Mouse (Mus musculus) midbrain, embryonic 16.5 days (tissue): ENCODE results near the gene Kcnd3. TPM values are rescaled to one million over a fixed set of nuclear protein-coding genes. Genes with fewer than 3 reads are reported as not detected.
A peak's percentile ranks its signal among the peaks of the same experiment; 100 is the strongest.
"Not testable (repeated sequence)": the region's sequence is repeated elsewhere in the genome, so short reads cannot be mapped to it uniquely, and the experiment has no call there.

Source experiments
- ATAC-seq: fragments of 200-750 bp; cut with Nextera tagmentation; 2 replicates; pipeline ENCODE4 v1.8.0; 2017; ENCODE audit warnings: moderate TSS enrichment
- H3K27ac ChIP-seq: fragments of 300-500 bp; sonication (generic); 2 replicates; pipeline ENCODE4 v1.5.1; 2014; ENCODE audit warnings: mild to moderate bottlenecking, low read length, mixed read lengths
- H3K27me3 ChIP-seq: fragments of 300-500 bp; sonication (generic); 2 replicates; pipeline ENCODE4 v1.6.1; 2014; ENCODE audit warnings: low read depth, low read length, mixed read lengths; ENCODE audit not compliant: control insufficient read depth, insufficient read depth
- H3K36me3 ChIP-seq: fragments of 300-500 bp; sonication (generic); 2 replicates; pipeline ENCODE4 v1.6.1; 2014; ENCODE audit warnings: mild to moderate bottlenecking, low read length, moderate library complexity, mixed read lengths; ENCODE audit not compliant: control insufficient read depth, insufficient read depth
- H3K4me1 ChIP-seq: fragments of 300-500 bp; sonication (generic); 2 replicates; pipeline ENCODE4 v1.6.1; 2014; ENCODE audit warnings: mild to moderate bottlenecking, low read length, mixed read lengths; ENCODE audit not compliant: control insufficient read depth, insufficient read depth
- H3K4me2 ChIP-seq: fragments of 300-500 bp; sonication (generic); 2 replicates; pipeline ENCODE4 v1.6.1; 2014; ENCODE audit warnings: mild to moderate bottlenecking, low read length, mixed read lengths
- H3K4me3 ChIP-seq: fragments of 300-500 bp; sonication (generic); 2 replicates; pipeline ENCODE4 v1.5.1; 2014; ENCODE audit warnings: low read depth, mild to moderate bottlenecking, low read length, moderate library complexity, mixed read lengths
- H3K9ac ChIP-seq: fragments of 300-500 bp; sonication (generic); 2 replicates; pipeline ENCODE4 v1.6.1; 2014; ENCODE audit warnings: low read depth, low read length, mixed read lengths
- H3K9me3 ChIP-seq: fragments of 300-500 bp; sonication (generic); replicated peaks from 2 replicates; pipeline ENCODE4 v1.6.1; 2014; ENCODE audit warnings: mild to moderate bottlenecking, low read length, mixed read lengths; ENCODE audit not compliant: control insufficient read depth, poor library complexity, severe bottlenecking
- WGBS: fragments of 180-500 bp; shearing (Covaris S2); extraction: QIAGEN DNeasy Blood & Tissue Kit; methylation state at CpG from one replicate; pipeline ENCODE4 v1.1.7; 2014; 5-methylcytosine and 5-hydroxymethylcytosine counted together
- polyA plus RNA-seq: library from polyadenylated mRNA; unstranded; fragments of >200 nt; fragmentation: Nextera tagmentation; extraction: Ambion mirVana; gene quantifications from 2 replicates; pipeline ENCODE4 v1.2.1, GENCODE M21; 2015

The Kcnd3 gene
- polyA plus RNA-seq, 1 experiment from 2014 or later: 11.6 TPM

DNA sequence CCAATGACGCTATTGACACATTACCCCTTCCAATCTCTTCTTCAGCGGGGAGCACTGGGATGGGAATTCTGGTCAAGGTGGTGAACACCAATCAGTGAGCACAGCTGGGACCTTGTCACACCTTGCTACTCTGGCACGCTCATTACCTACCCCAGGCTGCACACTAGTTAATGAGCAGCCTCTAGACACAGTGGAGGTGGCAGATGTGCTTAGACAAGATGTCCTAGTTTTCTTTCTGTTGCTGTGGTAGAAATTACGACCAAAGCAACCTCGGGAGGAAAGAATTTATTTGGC, 245.0 kb downstream of the Kcnd3 start:
- Histone ChIP-seq H3K9ac (no peak overlapping the region), H3K27me3 (peaks cover under 1% of the 10 kb centered on the region; the same call in 1 of the 2 replicates), H3K27ac (no peak overlapping the region), H3K4me1 (peaks cover 16% of the 10 kb centered on the region), H3K4me2 (no peak overlapping the region), H3K9me3 (no peaks in the 10 kb centered on the region), H3K4me3 (no peak overlapping the region), H3K36me3 (no peaks in the 10 kb centered on the region)
- WGBS: 69% methylated on average over 5 of the region's 5 CpGs
- ATAC-seq: peak; percentile 15; the same call in 1 of the 2 replicates

DNA sequence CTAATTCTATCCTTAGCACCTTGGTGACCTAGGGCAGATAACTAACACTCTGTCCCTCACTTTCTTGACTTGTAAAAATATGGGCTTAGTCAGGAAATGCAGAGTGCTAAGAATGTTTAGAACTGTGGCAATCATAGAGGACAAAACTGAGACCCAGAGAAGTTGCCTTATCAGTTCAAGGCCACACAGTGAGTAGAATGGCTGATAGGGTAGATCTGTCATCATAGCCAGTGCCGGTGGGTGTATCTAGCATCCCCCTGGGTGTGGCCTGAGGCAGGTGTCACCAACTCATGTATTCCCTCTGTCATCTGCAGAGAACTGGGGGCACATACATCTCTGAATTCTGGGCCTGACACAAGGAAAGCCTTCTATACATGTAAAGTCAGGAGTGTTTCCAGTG, 246.2 kb downstream of the Kcnd3 start:
- H3K36me3 ChIP-seq: no peaks in the 10 kb centered on the region
- H3K9me3 ChIP-seq: no peaks in the 10 kb centered on the region
- H3K27ac ChIP-seq: no peak overlapping the region
- 85% methylated on average over 1 of the region's 1 CpGs for WGBS
- H3K4me1 ChIP-seq: peaks cover 16% of the 10 kb centered on the region
- H3K9ac ChIP-seq: no peak overlapping the region
- no peak overlapping the region for H3K4me3 ChIP-seq
- H3K27me3 ChIP-seq: peaks cover 9% of the 10 kb centered on the region; the same call in 1 of the 2 replicates
- no peak for ATAC-seq
- H3K4me2 ChIP-seq: no peak overlapping the region

DNA sequence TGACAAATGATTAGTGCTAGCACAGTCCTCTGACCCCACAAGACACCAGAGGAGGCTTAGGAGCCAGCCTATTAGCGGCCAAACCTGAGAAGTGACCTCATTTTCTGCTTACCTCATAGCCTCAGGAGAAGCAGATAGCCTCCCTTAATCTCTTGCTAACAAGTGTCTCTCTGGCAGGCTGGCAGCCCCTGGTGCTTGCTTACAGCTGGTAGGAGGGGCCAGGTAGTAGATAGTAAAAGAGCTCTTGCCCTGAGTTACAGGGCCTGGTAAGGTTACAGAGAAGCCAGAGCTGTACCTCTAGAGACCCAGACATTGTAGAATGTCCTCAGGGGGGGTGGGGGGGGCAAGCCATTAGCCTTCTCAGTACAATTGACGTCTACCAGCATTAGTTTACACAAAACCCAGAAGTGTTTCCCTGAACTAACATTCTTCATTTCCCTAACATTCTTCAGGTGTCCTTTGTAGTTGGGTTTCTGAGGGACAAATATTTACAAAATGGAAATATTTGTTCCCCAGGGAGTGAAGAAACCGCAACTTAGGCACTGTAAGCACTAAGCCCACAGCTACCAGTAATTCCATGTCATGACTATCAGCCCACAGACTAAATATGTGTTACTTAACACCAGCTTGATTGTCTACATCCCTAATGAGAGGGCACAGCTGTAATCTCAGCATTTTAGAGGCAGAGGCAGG, 247.3 kb downstream of the Kcnd3 start:
- Histone ChIP-seq H3K9me3 (no peaks in the 10 kb centered on the region), H3K4me2 (no peak overlapping the region), H3K36me3 (no peaks in the 10 kb centered on the region), H3K4me1 (peaks cover 21% of the 10 kb centered on the region), H3K4me3 (no peak overlapping the region), H3K9ac (no peak overlapping the region), H3K27me3 (peaks cover 9% of the 10 kb centered on the region; the same call in 1 of the 2 replicates), H3K27ac (no peak overlapping the region)
- 61% methylated on average over 3 of the region's 3 CpGs for WGBS
- ATAC-seq: no peak

DNA sequence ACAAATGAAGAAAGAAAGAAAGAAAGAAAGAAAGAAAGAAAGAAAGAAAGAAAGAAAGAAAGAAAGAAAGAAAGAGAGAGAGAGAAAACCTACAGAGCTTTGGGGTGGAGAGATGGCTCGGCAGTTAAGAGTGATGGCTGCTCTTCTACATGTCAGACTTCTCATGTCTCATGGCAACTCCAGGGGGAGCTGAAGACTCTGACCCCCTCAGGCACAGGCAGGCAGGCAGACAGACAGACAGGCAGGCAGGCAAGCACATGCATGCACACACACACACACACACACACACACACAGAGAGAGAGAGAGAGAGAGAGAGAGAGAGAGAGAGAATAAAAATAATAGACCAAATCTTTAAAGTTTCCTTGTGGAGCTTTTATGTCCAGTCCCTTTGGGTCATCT, 248.7 kb downstream of the Kcnd3 start:
- not testable (repeated sequence) for H3K4me3 ChIP-seq, H3K36me3 ChIP-seq, H3K4me2 ChIP-seq, H3K9me3 ChIP-seq, ATAC-seq, H3K27me3 ChIP-seq, H3K9ac ChIP-seq, H3K27ac ChIP-seq
- H3K4me1 ChIP-seq: peaks cover 20% of the 10 kb centered on the region
- 35% methylated on average over 1 of the region's 1 CpGs for WGBS

DNA sequence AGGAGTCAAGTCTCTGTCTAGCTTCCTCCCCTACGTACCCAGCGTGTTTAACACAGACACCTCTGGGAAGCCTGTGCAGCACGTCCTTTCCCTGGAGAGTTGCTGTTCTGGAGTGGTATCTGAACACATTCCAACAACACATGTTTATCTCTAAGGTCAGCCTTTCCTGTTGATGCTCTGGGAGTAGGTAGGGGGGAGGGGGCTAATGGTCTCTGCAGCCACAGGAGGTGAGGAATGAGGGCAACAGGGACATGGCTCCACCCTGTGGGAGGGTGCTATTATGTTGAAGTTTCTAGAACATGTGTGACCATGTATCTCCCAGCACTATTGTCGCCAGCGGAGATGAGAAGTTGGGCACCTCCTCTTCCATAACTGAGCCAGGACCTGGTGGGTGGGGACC, 249.3 kb downstream of the Kcnd3 start:
- Histone ChIP-seq H3K9me3 (no peaks in the 10 kb centered on the region), H3K27me3 (peaks cover 16% of the 10 kb centered on the region), H3K4me3 (no peak overlapping the region), H3K9ac (no peak overlapping the region), H3K27ac (no peak overlapping the region), H3K4me1 (peaks cover 14% of the 10 kb centered on the region), H3K4me2 (no peak overlapping the region), H3K36me3 (no peaks in the 10 kb centered on the region)
- WGBS: 67% methylated on average over 5 of the region's 5 CpGs
- ATAC-seq: no peak

DNA sequence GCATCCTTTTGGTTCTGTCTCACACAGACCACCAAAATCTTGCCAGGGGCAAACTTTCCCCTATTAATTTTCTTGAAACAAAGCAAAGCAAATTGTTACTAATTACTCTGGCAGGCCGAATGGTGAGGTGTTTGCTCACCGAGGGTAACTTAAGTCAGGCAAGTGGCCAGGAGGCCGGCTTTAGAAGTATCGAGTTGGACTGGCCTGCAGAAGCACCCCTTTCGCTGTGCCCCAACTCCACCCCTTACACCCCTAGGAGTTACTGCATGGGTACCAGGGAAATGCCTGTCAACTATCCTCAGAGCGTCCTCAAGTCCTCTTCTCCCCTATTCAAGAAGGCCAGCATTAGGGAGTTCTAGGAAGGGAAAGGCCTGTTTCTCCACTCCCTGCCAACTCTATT, 251.4 kb downstream of the Kcnd3 start:
- Histone ChIP-seq H3K36me3 (no peaks in the 10 kb centered on the region), H3K4me2 (no peak overlapping the region), H3K4me3 (no peak overlapping the region), H3K9me3 (no peaks in the 10 kb centered on the region), H3K27me3 (peaks cover 16% of the 10 kb centered on the region), H3K9ac (no peak overlapping the region), H3K4me1 (peaks cover 13% of the 10 kb centered on the region), H3K27ac (no peak overlapping the region)
- WGBS: 45% methylated on average over 6 of the region's 6 CpGs
- no peak for ATAC-seq

DNA sequence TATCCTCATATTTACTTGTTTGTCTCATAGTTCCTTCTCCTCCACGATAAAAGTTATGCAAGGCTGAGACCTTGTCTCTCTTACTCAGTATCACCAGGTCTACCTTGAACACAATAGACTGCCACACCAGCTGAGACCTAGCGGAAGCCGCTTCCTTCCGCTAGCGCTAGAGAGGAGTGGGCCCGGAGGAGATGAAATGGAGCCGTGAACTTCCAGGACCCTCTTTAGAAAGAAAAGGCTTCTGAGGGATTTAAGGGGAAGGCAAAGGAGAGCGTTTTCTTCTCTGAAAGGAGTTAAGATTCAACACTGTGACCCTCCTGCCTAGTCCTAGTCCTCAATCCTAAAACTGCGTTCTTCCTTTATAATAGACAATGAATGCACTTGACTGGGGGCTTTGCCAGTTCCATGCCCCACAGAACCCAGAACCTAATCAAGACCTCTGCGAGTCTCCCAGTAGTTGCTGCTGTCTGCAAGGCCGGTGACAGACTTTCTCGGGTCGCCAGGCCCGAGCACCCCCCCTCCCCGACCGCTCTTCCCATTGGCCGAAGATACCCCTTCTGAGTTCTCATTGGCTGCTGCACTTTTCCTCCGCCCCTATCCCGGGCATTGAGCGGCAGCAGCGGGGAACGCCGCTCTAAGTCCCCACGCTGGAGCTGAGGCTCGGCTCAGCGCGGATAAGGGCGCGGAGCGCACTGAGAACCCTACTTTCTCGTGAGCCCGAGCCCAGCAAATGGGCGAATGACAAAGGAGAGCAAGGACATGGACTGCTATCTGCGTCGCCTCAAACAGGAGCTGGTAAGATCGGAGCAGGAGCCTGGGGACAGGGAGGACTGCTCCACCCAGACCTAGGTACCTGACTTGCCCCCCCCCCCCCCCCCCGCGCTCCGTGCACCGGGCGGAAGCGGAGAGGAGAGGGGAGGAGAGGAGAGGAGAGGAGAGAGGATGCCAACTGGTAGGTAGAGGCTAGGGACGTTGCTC, 252.2 kb downstream of the Kcnd3 start, which contains the start of gene Inka2:
Gene Inka2, plus strand, starts transcription at position 569 of the 978 bp plus-strand sequence.
- H3K9ac ChIP-seq: peak within 1 kb of the TSS; percentile 67
- peak within 1 kb of the TSS; percentile 99 for H3K4me2 ChIP-seq
- peak; percentile 96 for ATAC-seq
- peak within 1 kb of the TSS; percentile 45; the same call in 1 of the 2 replicates for H3K27ac ChIP-seq
- H3K27me3 ChIP-seq: peaks cover 16% of the 10 kb centered on the region
- H3K36me3 ChIP-seq: no peaks in the 10 kb centered on the region
- peak within 1 kb of the TSS; percentile 51 for H3K4me3 ChIP-seq
- 2% methylated on average over 37 of the region's 43 CpGs for WGBS
- no peaks in the 10 kb centered on the region for H3K9me3 ChIP-seq
- H3K4me1 ChIP-seq: peaks cover 13% of the 10 kb centered on the region

DNA sequence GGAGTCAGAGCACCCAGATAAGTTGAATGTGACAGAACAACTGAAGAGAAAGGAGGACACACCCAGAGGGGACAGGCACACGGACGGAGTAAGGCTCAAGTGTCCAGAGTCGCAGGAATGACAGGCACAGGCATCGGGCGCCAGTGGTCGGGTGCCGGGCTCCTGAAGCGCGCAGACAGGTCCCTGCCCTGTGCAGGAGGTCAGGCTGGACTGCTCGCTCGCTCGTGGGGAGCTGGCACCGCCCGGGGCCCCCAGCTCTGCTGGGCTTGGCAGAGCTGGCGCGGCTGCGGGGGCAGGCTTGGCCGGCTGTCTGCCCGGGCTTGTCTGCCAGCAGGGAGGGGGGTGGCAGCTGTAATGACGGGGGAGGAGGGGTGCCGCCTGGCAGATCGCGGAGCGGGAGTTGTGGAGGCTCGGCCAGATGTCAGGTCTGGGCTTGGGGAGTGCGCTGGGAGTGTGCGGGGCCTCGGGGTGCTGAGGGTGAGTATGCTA, 253.0 kb downstream of the Kcnd3 start:
- peak overlapping the region; percentile 67 for H3K9ac ChIP-seq
- no peaks in the 10 kb centered on the region for H3K36me3 ChIP-seq
- peaks cover 16% of the 10 kb centered on the region for H3K27me3 ChIP-seq
- peak overlapping the region; percentile 45; the same call in 1 of the 2 replicates for H3K27ac ChIP-seq
- H3K4me3 ChIP-seq: peak overlapping the region; percentile 51
- under 1% methylated on average over 28 of the region's 28 CpGs for WGBS
- no peaks in the 10 kb centered on the region for H3K9me3 ChIP-seq
- H3K4me1 ChIP-seq: peaks cover 13% of the 10 kb centered on the region
- ATAC-seq: peak; percentile 77
- peak overlapping the region; percentile 99 for H3K4me2 ChIP-seq
